Mouse (Mus musculus) ES-E14 (cell line): ENCODE data around the gene Elovl5. TPM values are rescaled to one million over a fixed set of nuclear protein-coding genes. Genes with fewer than 3 reads are reported as not detected.

Experiments
- DNase-seq: peaks from one replicate; pipeline ENCODE4 v3.0.0-alpha.2; 2013; ENCODE audit warnings: low read depth, low spot score
- H3K27ac ChIP-seq: 2 replicates; pipeline ENCODE4 v1.5.1; 2012; ENCODE audit warnings: low read depth, mild to moderate bottlenecking, low read length, moderate library complexity, mixed read lengths; ENCODE audit not compliant: poor library complexity, insufficient read depth, severe bottlenecking
- H3K36me3 ChIP-seq: 2 replicates; pipeline ENCODE4 v1.6.1; 2012; ENCODE audit warnings: mild to moderate bottlenecking, low read length, moderate library complexity, mixed read lengths; ENCODE audit not compliant: control insufficient read depth, poor library complexity, insufficient read depth, severe bottlenecking
- H3K4me1 ChIP-seq, 2 experiments: fragments of 150-350 bp in 1 of 2; sonication (generic) in 1 of 2; 2 replicates each; pipeline ENCODE4 v1.6.1; 2012; ENCODE audit warnings: low read length in 2 of 2, mild to moderate bottlenecking in 1 of 2, mixed read lengths in 1 of 2; ENCODE audit not compliant: control insufficient read depth in 2 of 2, insufficient read depth in 2 of 2, poor library complexity in 1 of 2
- H3K4me3 ChIP-seq, 2 experiments: fragments of 150-350 bp in 1 of 2; sonication (generic) in 1 of 2; 2 replicates each; pipeline ENCODE4 v1.5.1; 2012; ENCODE audit warnings: low read length in 2 of 2, low read depth in 1 of 2, mild to moderate bottlenecking in 1 of 2, mixed read lengths in 1 of 2; ENCODE audit not compliant: insufficient read depth in 1 of 2, poor library complexity in 1 of 2, severe bottlenecking in 1 of 2
- H3K9ac ChIP-seq: 2 replicates; pipeline ENCODE4 v1.6.1; 2012; ENCODE audit warnings: low read depth, mild to moderate bottlenecking, low read length, mixed read lengths; ENCODE audit not compliant: poor library complexity, insufficient read depth, severe bottlenecking
- H3K9me3 ChIP-seq: fragments of 150-350 bp; sonication (generic); 2 replicates; pipeline ENCODE4 v1.6.1; 2012; ENCODE audit warnings: low read depth, mild to moderate bottlenecking, low read length; ENCODE audit not compliant: control insufficient read depth, insufficient read depth
- CHD2 ChIP-seq: IDR thresholded peaks from 2 replicates; pipeline ENCODE4 v1.6.1; 2014; ENCODE audit warnings: mild to moderate bottlenecking, low read depth, low read length, inconsistent platforms
- HCFC1 ChIP-seq: IDR thresholded peaks from 2 replicates; pipeline ENCODE4 v1.6.1; 2012; ENCODE audit warnings: low read length, inconsistent platforms, borderline replicate concordance; ENCODE audit not compliant: insufficient read depth
- MAFK ChIP-seq: IDR thresholded peaks from 2 replicates; pipeline ENCODE4 v1.6.1; 2014; ENCODE audit warnings: mild to moderate bottlenecking, low read depth, low read length, inconsistent platforms; ENCODE audit not compliant: insufficient read depth
- ZC3H11A ChIP-seq: IDR thresholded peaks from 2 replicates; pipeline ENCODE4 v1.6.1; 2012; ENCODE audit warnings: low read depth, mild to moderate bottlenecking, inconsistent platforms, low read length, borderline replicate concordance
- ZNF384 ChIP-seq: IDR thresholded peaks from 2 replicates; pipeline ENCODE4 v1.6.1; 2012; ENCODE audit warnings: low read depth, low read length, inconsistent platforms
- in situ Hi-C, 2 experiments: fragments of 600-800 bp; cut with MboI; formaldehyde crosslinking; loops; one replicate each; pipeline ENCODE4 v1.15.1; 2025; ENCODE audit warnings: low sequenced_read_pairs in 2 of 2, inconsistent platforms in 1 of 2; ENCODE audit not compliant: unreplicated experiment in 2 of 2
- total RNA-seq: library from RNA; depleted of rRNA; stranded (reverse); fragments of 300-350 nt; gene quantifications from 2 replicates; pipeline ENCODE4 v1.2.3, GENCODE M21; 2012

Elovl5 gene
- total RNA-seq, 1 experiment = 118 TPM

GRCm38 (mm10) chr9:78010707-78011106, 93.5 kb downstream of the Elovl5 start:
- TF ChIP-seq MAFK (no peak), HCFC1 (no peak), CHD2 (no peak), ZNF384 (no peak), ZC3H11A (no peak)
- no peaks in the 10 kb centered on the region for H3K9me3 ChIP-seq
- H3K4me3 ChIP-seq = no peak overlapping the region
- H3K27ac ChIP-seq = no peak overlapping the region
- no peaks in the 10 kb centered on the region for H3K36me3 ChIP-seq
- H3K9ac ChIP-seq = no peak overlapping the region
- in situ Hi-C loops = loop anchor here in 1 of 2 experiments (5.0 kb wide), 1 partner anchor 198 kb away; no protein-coding TSS in a partner anchor
- H3K4me1 ChIP-seq = no peaks in the 10 kb centered on the region
- no peak for DNase-seq

GRCm38 (mm10) chr9:78012066-78012465, 94.9 kb downstream of the Elovl5 start:
- H3K4me1 ChIP-seq = no peaks in the 10 kb centered on the region
- no peak overlapping the region for H3K4me3 ChIP-seq
- H3K9me3 ChIP-seq = no peaks in the 10 kb centered on the region
- no peak for TF ChIP-seq HCFC1
- no peak for TF ChIP-seq CHD2
- no peak for TF ChIP-seq ZNF384
- no peak for TF ChIP-seq ZC3H11A
- no peaks in the 10 kb centered on the region for H3K36me3 ChIP-seq
- H3K9ac ChIP-seq = no peak overlapping the region
- no peak overlapping the region for H3K27ac ChIP-seq
- DNase-seq = no peak
- in situ Hi-C loops = loop anchor here in 1 of 2 experiments (5.0 kb wide), 1 partner anchor 200 kb away; no protein-coding TSS in a partner anchor

GRCm38 (mm10) chr9:78012681-78013080, 95.5 kb downstream of the Elovl5 start:
- no peaks in the 10 kb centered on the region for H3K9me3 ChIP-seq
- no peak for DNase-seq
- H3K4me3 ChIP-seq = no peak overlapping the region
- in situ Hi-C loops = loop anchor here in 1 of 2 experiments (5.0 kb wide), 1 partner anchor 200 kb away; no protein-coding TSS in a partner anchor
- no peak overlapping the region for H3K27ac ChIP-seq
- H3K9ac ChIP-seq = no peak overlapping the region
- H3K36me3 ChIP-seq = no peaks in the 10 kb centered on the region
- H3K4me1 ChIP-seq = no peaks in the 10 kb centered on the region
- TF ChIP-seq CHD2 (no peak), ZC3H11A (no peak), ZNF384 (no peak), MAFK (no peak), HCFC1 (no peak)

- Histone ChIP-seq H3K9ac (no peak overlapping the region), H3K27ac (no peak overlapping the region), H3K36me3 (no peaks in the 10 kb centered on the region), H3K9me3 (no peaks in the 10 kb centered on the region), H3K4me1 (no peaks in the 10 kb centered on the region), H3K4me3 (no peak overlapping the region)
- DNase-seq = no peak
- in situ Hi-C loops = loop anchor here in 1 of 2 experiments (5.0 kb wide), 1 partner anchor 202 kb away; no protein-coding TSS in a partner anchor
- no peak for TF ChIP-seq CHD2
- TF ChIP-seq ZC3H11A = no peak
- TF ChIP-seq MAFK = no peak
- no peak for TF ChIP-seq HCFC1
- TF ChIP-seq ZNF384 = no peak
Observed at GRCm38 (mm10) chr9:78013813-78014212, 96.6 kb downstream of the Elovl5 start.

GRCm38 (mm10) chr9:78015816-78016215, 98.7 kb downstream of the Elovl5 start:
- Histone ChIP-seq H3K4me1 (no peaks in the 10 kb centered on the region), H3K9ac (no peak overlapping the region), H3K36me3 (no peaks in the 10 kb centered on the region; the same call in 1 of the 2 replicates), H3K27ac (no peak overlapping the region), H3K4me3 (no peak overlapping the region), H3K9me3 (no peaks in the 10 kb centered on the region)
- TF ChIP-seq CHD2 = no peak
- no peak for TF ChIP-seq MAFK
- TF ChIP-seq ZNF384 = no peak
- TF ChIP-seq ZC3H11A = no peak
- TF ChIP-seq HCFC1 = no peak
- no peak for DNase-seq
- in situ Hi-C loops = no loop called here
